Mouse (Mus musculus): ENCODE results near the gene Ifna16. TPM values are rescaled to one million over a fixed set of nuclear protein-coding genes. Genes with fewer than 3 reads are reported as not detected.

Ifna16 gene
- total RNA-seq, 2 experiments from 2014 or later = not detected

DNA sequence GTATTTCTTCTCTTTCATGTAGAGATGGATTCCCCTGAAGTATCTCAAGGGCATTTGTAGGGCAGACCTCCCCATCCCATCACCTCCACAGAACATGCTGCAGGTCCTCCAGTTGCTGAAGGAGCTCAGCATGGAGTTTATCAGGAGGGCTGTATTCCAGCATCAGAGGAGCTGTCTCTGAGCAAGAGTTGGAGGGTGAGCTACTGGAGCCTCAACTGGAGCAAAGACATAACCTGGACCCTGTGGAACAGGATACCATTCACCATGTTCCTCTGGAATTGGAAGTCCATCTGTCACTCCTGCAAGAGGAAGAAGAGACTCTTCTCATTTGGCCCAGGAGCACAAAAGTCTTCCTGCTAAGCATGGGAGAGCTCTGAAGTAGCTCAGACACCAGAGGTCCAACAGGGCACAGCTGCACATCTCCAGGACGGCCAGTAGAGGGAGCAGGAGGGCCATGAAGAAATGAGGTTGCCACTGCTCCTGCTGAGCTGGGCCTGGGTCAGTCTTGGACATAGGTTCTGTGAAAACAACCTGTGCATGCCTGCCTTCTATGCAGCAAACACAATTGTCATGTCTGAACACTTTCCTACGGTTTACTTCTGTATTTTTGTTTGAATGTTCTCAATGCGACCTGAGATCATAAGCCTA is 19.6 kb upstream of the Ifna16 start:
- no peak; the same call in none of the 2 replicates for TF ChIP-seq CTCF (IDR thresholded peaks at IDR 0.05)
- intact Hi-C loops (cut with DNase I) = loop anchor here (1.0 kb wide), 1 partner anchor 31 kb away; no protein-coding TSS in a partner anchor
- DNase-seq = peak; percentile 76
- Histone ChIP-seq H3K4me3 (no peak overlapping the region), H3K27ac (no peak overlapping the region)

DNA sequence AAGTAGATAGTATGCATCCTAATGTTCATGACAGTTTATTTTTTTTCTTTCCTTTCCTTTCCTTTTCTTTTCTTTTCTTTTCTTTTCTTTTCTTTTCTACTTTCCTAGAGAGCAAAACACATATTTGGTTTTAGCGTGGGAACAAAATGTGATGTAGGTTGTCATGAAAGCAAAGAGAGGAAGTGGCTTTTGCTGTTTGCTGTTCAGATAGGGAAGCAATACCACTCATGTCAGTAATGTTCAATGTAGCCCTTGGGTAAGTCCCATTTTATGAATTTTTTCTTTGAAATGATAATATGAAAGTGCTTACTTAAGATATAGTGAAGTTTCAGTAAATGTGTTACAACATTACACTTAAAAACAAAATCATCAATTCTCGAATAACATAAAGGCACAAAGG is 16.7 kb upstream of the Ifna16 start:
- H3K27ac ChIP-seq = no peak overlapping the region
- no peak for TF ChIP-seq CTCF (IDR thresholded peaks at IDR 0.05)
- H3K4me3 ChIP-seq = no peak overlapping the region
- intact Hi-C loops (cut with DNase I) = no loop called here
- no peak for DNase-seq

DNA sequence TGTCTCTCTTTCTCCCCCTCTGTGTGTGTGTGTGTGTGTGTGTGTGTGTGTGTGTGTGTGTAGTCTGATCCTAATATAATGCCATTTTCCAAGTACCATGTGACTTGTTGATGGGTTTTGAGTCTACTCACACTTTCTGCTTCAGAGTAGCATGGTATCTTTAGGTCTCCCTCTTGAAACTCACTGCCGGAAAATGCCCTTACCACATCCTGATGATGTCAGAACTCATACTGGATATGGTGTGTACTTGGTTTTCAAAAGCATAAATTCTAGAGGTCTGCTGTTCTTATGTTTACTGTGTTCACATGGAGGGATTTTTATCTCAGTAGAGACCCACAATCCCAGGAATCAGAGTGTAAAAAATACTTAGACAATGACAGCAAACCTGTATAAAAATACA is 15.8 kb upstream of the Ifna16 start:
- intact Hi-C loops (cut with DNase I) = no loop called here
- no peak for DNase-seq
- Histone ChIP-seq H3K27ac (no peak overlapping the region), H3K4me3 (no peak overlapping the region)
- TF ChIP-seq CTCF (IDR thresholded peaks at IDR 0.05) = no peak

DNA sequence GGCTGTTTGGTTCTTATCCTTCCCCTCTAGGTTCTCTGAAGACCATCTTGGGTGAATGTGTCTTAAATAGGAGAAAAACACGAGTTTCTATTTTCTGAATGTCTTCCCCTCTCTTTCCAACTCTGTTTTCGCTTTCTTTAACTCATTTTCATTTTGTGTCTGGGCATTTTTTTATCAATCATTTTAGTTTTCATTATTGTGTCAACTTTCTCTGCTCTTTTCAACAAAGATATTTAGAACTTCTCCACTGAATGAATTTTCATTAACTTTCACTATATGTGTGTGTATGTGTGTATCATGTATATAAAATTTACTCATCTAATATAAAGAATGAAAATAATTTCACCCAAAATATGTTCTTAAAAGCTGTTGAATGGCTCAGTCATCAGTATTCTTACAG is 14.5 kb upstream of the Ifna16 start, which contains the start of gene Ifnab:
Gene Ifnab (minus strand): TSS at position 101 of the 400 bp plus-strand sequence.
- intact Hi-C loops (cut with DNase I) = no loop called here
- Histone ChIP-seq H3K27ac (no peak within 1 kb of the TSS), H3K4me3 (no peak within 1 kb of the TSS)
- TF ChIP-seq CTCF (IDR thresholded peaks at IDR 0.05) = no peak
- no peak for DNase-seq

DNA sequence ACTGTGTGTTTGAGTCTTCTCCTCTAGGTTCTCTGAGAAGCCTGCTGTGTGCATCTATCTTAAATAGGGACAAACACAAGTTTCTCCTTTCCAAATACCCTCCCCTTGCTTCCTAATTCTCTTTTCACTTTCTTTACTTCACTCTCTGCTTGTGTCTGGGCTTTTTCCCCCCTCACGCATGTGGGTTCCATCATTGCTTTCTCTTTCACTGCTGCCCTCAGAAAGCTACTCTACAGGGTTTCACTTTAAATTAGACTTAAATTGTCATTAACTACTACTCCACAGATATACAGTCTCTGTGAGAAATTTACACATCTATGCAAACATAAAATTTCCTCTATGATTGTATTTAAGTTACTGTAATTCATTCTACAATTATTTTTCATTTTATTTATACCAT is 7.1 kb upstream of the Ifna16 start, which contains the start of gene Ifna2:
Gene Ifna2 (minus strand): TSS at position 101 of the 400 bp plus-strand sequence.
- DNase-seq = no peak
- intact Hi-C loops (cut with DNase I) = no loop called here
- TF ChIP-seq CTCF (IDR thresholded peaks at IDR 0.05) = no peak
- Histone ChIP-seq H3K27ac (no peak within 1 kb of the TSS), H3K4me3 (no peak within 1 kb of the TSS)

DNA sequence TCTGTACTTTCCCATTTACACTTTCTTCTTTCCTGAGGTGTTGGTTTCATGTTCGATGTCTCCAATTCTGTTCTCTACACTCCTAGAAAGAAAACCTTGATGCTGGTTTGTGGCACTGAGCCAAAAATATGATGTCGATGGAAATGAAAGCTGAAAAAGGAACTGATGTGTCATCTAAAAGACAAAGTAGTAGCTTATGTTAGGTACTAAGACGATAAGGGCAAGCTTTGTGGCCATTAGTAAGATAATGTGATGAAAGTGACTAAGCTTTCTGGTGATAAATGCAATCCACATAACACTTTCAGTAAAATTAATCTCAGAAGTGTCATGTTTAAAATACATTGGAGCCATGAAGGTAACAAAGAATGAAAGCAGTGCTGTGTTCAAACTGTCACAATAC is 4.6 kb upstream of the Ifna16 start:
- no peak for DNase-seq
- intact Hi-C loops (cut with DNase I) = no loop called here
- TF ChIP-seq CTCF (IDR thresholded peaks at IDR 0.05) = no peak
- H3K4me3 ChIP-seq = no peak overlapping the region
- H3K27ac ChIP-seq = no peak overlapping the region

DNA sequence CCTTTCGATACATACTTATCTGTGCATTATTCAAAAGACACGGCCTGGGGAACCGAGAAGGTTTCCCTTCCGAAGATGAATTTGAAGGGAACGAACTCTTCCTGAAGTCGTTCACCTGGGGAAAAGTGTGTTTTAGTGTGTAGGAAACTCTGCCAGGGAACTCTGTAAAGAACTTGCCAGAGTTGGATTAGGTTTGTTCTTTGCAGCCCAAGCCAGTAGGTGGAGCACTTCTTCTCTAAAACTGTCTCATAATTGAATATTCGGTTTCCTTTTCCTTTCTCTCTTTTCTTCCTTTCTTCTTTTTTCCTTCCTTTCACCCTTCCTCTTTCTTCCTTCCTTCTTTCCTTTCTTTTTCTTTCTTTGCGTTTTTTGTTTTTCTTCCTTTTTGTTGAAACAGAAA is 3.6 kb upstream of the Ifna16 start:
- Histone ChIP-seq H3K4me3 (no peak overlapping the region), H3K27ac (no peak overlapping the region)
- DNase-seq = no peak
- TF ChIP-seq CTCF (IDR thresholded peaks at IDR 0.05) = peak; percentile 57
- intact Hi-C loops (cut with DNase I) = no loop called here

DNA sequence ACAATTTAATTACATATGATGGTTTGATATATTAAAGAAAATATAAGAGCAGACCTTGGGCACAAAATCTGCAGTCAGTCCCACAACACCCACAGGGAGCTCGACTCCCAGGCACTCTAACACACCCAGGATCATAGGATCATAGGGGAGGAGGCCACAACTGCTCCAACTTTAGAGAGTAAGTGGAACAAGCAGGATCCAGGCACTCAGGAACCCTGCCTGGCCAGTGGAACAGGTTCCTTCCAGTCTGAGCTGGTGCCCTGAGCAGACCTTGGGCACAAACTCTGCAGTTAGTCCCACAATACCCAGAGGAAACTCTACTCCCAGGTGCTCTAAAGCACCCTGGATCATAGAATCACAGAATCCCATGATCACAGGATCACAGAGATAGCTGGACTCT is 21.3 kb downstream of the Ifna16 start:
- no peak for TF ChIP-seq CTCF (IDR thresholded peaks at IDR 0.05)
- no peak overlapping the region for H3K4me3 ChIP-seq
- no peak overlapping the region for H3K27ac ChIP-seq
- intact Hi-C loops (cut with DNase I) = no loop called here
- no peak for DNase-seq

DNA sequence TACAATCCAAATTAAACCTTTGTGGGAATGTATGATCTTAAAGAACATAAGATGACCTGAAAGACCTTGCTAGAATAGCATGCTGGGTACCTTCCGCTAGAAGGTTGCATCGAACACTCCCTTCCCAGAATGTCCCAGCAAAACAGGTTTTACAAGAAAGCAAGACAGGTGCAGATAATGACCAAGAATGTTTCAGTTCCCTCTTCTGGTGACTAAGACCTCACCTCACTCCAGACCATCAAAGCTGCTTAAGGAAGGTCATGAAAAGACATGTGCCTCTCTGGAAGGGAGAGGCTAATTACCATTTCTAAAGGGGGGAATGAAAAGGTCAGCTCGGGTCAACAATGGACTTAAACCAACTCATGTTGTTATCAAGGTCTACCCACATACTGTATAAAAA is 23.1 kb downstream of the Ifna16 start:
- intact Hi-C loops (cut with DNase I) = no loop called here
- no peak overlapping the region for H3K4me3 ChIP-seq
- no peak for DNase-seq
- H3K27ac ChIP-seq = no peak overlapping the region
- TF ChIP-seq CTCF (IDR thresholded peaks at IDR 0.05) = no peak

DNA sequence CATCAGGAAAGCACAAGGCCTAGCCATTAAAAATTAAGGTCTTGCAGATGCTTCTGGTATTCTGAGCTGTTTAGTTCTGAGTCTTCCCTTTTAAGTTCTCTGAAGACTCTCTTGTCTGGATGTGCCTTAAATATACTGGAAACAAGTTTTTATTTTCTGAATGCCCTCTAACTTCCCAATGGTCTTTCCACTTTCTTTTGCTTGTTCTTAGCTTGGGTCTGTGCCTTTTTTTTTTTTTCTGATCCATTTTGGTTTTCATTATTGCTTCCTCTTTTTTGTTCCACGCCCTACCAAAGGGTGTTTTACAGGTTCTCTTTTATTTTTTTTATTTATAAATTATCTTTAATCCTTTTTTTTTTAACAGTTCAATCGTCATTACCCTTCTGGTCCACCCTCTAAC is 32.4 kb downstream of the Ifna16 start, which contains the start of gene Ifna13:
Gene Ifna13 (minus strand): TSS at position 101 of the 400 bp plus-strand sequence.
- Histone ChIP-seq H3K27ac (no peak within 1 kb of the TSS), H3K4me3 (no peak within 1 kb of the TSS)
- no peak for TF ChIP-seq CTCF (IDR thresholded peaks at IDR 0.05)
- intact Hi-C loops (cut with DNase I) = loop anchor here (5.0 kb wide), 1 partner anchor 92 kb away; no protein-coding TSS in a partner anchor
- DNase-seq = no peak

DNA sequence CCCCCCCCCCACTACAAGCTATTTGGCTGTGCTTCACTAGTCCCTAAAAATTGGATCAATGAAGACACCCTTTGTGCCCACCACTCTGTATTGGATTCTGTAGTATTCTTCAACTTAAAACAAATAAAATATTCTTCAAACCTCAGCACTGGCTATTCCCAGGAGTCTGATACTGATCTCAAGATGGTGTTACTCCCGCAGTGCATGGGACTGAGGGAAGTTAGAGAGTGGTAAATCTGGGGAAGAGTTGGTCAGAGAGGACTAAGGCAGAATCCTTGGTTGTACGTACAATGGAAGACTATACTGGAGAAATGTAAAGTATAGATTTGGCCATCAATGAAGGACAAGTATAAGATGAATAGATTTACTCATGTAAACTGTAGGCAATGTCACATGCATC is 34.2 kb downstream of the Ifna16 start:
- TF ChIP-seq CTCF (IDR thresholded peaks at IDR 0.05) = no peak
- Histone ChIP-seq H3K27ac (no peak overlapping the region), H3K4me3 (no peak overlapping the region)
- intact Hi-C loops (cut with DNase I) = loop anchor here (5.0 kb wide), 1 partner anchor 90 kb away; no protein-coding TSS in a partner anchor
- DNase-seq = no peak

DNA sequence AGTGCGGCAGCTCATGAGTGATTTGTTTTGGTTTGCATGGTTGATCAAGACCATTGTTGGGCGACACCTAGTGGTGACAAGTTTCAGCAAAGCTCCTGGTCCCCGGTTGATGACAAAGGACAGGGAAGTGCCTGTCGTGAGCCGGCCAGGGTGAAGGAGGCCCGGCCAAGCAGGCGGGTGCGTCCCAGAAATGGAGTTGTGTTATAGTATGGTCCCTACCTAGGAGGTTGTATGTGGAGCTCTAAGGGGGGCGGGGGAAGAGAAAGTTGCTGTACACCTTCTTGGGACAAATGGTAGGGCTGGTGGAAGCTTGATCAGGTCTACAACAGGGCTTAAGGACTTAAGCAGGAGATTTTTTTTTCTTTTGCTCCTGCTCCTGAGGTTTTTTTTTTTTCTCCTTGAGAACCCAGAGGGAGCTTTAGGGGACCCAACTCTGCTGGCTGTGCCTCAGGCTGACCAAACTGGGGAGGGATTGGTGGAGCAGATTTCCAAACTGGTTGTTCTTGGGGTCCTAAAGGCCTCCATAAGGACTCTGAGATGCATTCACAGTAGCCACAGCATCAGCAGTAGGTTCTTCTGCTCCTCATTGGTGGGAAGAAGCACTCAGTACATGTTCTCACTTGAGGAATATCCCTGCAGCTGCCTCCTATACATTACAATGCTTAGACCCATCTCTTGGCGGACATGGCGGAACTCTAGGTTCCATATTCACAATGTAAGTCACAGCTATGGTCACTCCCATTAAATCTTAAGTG is 35.5 kb downstream of the Ifna16 start:
- H3K4me3 ChIP-seq = peak overlapping the region; percentile 79
- peak overlapping the region; percentile 75 for H3K27ac ChIP-seq
- TF ChIP-seq CTCF (IDR thresholded peaks at IDR 0.05) = peak; percentile 85
- peak; percentile 90 for DNase-seq
- intact Hi-C loops (cut with DNase I) = loop anchor here (5.0 kb wide), 1 partner anchor 89 kb away; no protein-coding TSS in a partner anchor

DNA sequence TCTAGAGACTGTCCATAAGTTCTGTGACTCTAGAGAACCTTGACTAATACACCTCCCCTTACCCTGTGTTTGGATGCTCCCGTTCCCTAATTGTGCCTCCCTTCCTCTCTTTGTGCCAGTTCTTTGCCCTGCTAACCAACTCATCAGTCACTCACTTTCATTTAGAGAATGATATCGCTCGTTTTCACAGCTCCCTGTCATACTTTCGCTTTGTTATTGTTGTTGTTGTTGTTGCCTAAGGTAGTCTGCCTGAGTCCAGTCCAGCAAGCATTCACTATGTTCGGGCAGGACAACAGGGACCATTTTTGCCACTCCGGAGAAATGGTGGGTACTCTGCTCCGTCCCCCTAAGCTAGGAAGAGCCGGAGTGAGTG is 36.0 kb downstream of the Ifna16 start:
- DNase-seq = no peak
- peak overlapping the region; percentile 75 for H3K27ac ChIP-seq
- intact Hi-C loops (cut with DNase I) = loop anchor here (5.0 kb wide), 1 partner anchor 88 kb away; no protein-coding TSS in a partner anchor
- peak overlapping the region; percentile 79 for H3K4me3 ChIP-seq
- TF ChIP-seq CTCF (IDR thresholded peaks at IDR 0.05) = no peak

Data from gastrocnemius, adult 2 months (tissue).